Mouse (Mus musculus): ENCODE data around the gene Dynlt1a.
"Not testable (repeated sequence)": the region's sequence is repeated elsewhere in the genome, so short reads cannot be mapped to it uniquely, and the experiment has no call there.

DNA sequence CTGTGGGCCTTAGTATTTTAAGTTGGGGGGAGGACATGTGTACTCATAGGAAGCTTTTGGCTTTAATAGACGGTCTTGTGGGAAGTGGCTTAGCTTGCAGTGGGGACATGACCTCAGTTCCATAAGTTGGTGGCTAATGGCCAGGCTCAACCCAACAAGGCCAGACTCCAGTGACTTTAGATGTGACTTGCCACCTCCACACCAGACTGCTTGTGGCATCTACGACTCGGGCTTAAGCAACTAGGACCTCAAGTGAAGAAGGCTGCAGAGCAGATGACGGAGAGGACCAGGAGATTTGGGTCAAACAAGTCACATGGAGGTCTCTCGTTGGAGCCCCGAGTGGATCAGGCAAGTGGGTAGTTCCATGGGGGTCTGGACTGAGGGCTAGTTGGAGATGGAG lies 42.6 kb downstream of the Dynlt1a start:
- TF ChIP-seq CTCF (IDR thresholded peaks at IDR 0.05; ENCODE audit: extremely low read depth, insufficient read depth, insufficient read length, insufficient replicate concordance); POLR2A (IDR thresholded peaks at IDR 0.05; ENCODE audit: low read depth, low read length): not testable (repeated sequence)
